Mouse (Mus musculus) midbrain, postnatal 0 days (tissue): Measurements from ENCODE around the gene Gm867. TPM values are rescaled to one million over a fixed set of nuclear protein-coding genes. Genes with fewer than 3 reads are reported as not detected.

Experiments
- ATAC-seq: fragments of 200-750 bp; cut with Nextera tagmentation; 2 replicates; pipeline ENCODE4 v1.8.0; 2017; ENCODE audit warnings: moderate number of reproducible peaks, mild to moderate bottlenecking, moderate TSS enrichment, moderate library complexity; ENCODE audit not compliant: low FRiP score
- DNase-seq: peaks from one replicate; pipeline ENCODE4 v3.0.0-alpha.2; 2015; ENCODE audit warnings: low spot score
- H3K27ac ChIP-seq: fragments of 300-500 bp; sonication (generic); 2 replicates; pipeline ENCODE4 v1.5.1; 2014; ENCODE audit warnings: low read depth, mild to moderate bottlenecking, low read length, mixed read lengths
- H3K27me3 ChIP-seq: fragments of 300-500 bp; sonication (generic); 2 replicates; pipeline ENCODE4 v1.6.1; 2014; ENCODE audit warnings: low read length, control low read depth, mixed read lengths; ENCODE audit not compliant: insufficient read depth
- H3K36me3 ChIP-seq: fragments of 300-500 bp; sonication (generic); 2 replicates; pipeline ENCODE4 v1.6.1; 2014; ENCODE audit warnings: low read length, control low read depth, mixed read lengths; ENCODE audit not compliant: insufficient read depth
- H3K4me1 ChIP-seq: fragments of 300-500 bp; sonication (generic); 2 replicates; pipeline ENCODE4 v1.6.1; 2014; ENCODE audit warnings: mild to moderate bottlenecking, control low read depth, antibody characterized with exemption, low read length, mixed read lengths; ENCODE audit not compliant: insufficient read depth
- H3K4me2 ChIP-seq: fragments of 300-500 bp; sonication (generic); 2 replicates; pipeline ENCODE4 v1.6.1; 2014; ENCODE audit warnings: low read depth, mild to moderate bottlenecking, low read length, mixed read lengths; ENCODE audit not compliant: poor library complexity, severe bottlenecking
- H3K4me3 ChIP-seq: fragments of 300-500 bp; sonication (generic); 2 replicates; pipeline ENCODE4 v1.5.1; 2014; ENCODE audit warnings: low read depth, mild to moderate bottlenecking, low read length, moderate library complexity
- H3K9ac ChIP-seq: fragments of 300-500 bp; sonication (generic); replicated peaks from 2 replicates; pipeline ENCODE4 v1.6.1; 2014; ENCODE audit warnings: mild to moderate bottlenecking, low read length, moderate library complexity, mixed read lengths; ENCODE audit not compliant: poor library complexity, severe bottlenecking
- H3K9me3 ChIP-seq: fragments of 300-500 bp; sonication (generic); 2 replicates; pipeline ENCODE4 v1.6.1; 2016; ENCODE audit warnings: low read length, control low read depth
- CTCF ChIP-seq: IDR thresholded peaks from 2 replicates; pipeline ENCODE4 v1.5.1; 2016; ENCODE audit warnings: antibody characterized with exemption, mild to moderate bottlenecking
- WGBS: fragments of 180-500 bp; shearing (Covaris S2); extraction: QIAGEN DNeasy Blood & Tissue Kit; methylation state at CpG from one replicate; pipeline ENCODE4 v1.1.7; 2014; 5-methylcytosine and 5-hydroxymethylcytosine counted together
- polyA plus RNA-seq: library from polyadenylated mRNA; unstranded; fragments of >200 nt; fragmentation: Nextera tagmentation; extraction: Ambion mirVana; gene quantifications from 2 replicates; pipeline ENCODE4 v1.2.1, GENCODE M21; 2015
- total RNA-seq: library from RNA; depleted of rRNA; stranded (reverse); fragments of >200 nt; gene quantifications from 2 replicates; pipeline ENCODE4 v1.2.3, GENCODE M21; 2014

The Gm867 gene
- total and polyA plus RNA-seq, 2 experiments from 2014 or later = 0.88 to 1.6 TPM

GRCm38 (mm10) chr10:75954381-75954811, 13.9 kb upstream of the Gm867 start, which contains the start of gene Gm5134:
TSS of gene Gm5134 (plus strand) at chr10:75954514.
- no peaks in the 10 kb centered on the region for H3K9me3 ChIP-seq
- 0 out of 2 replicates have a peak, but pooled peaks cover 5% of the 10 kb centered on the region for H3K27me3 ChIP-seq
- H3K4me3 ChIP-seq = no peak within 1 kb of the TSS
- ATAC-seq (no peak), DNase-seq (no peak)
- H3K27ac ChIP-seq = no peak within 1 kb of the TSS
- H3K4me1 ChIP-seq = peaks cover 5% of the 10 kb centered on the region; the same call in 1 of the 2 replicates
- 31% methylated on average over 20 of the region's 20 CpGs for WGBS
- no peaks in the 10 kb centered on the region for H3K36me3 ChIP-seq
- H3K4me2 ChIP-seq = peak within 1 kb of the TSS; percentile 24; the same call in 1 of the 2 replicates
- TF ChIP-seq CTCF = no peak
- H3K9ac ChIP-seq = no peak within 1 kb of the TSS

- DNase-seq (peak; percentile 67), ATAC-seq (no peak)
- no peaks in the 10 kb centered on the region for H3K36me3 ChIP-seq
- peaks cover 5% of the 10 kb centered on the region; the same call in 1 of the 2 replicates for H3K4me1 ChIP-seq
- H3K4me2 ChIP-seq = peak overlapping the region; percentile 73
- H3K27me3 ChIP-seq = 0 out of 2 replicates have a peak, but pooled peaks cover 5% of the 10 kb centered on the region
- no peak overlapping the region for H3K9ac ChIP-seq
- TF ChIP-seq CTCF = peak; percentile 80
- whole genome bisulfite sequencing = 3% methylated on average over 13 of the region's 13 CpGs
- H3K27ac ChIP-seq = no peak overlapping the region
- H3K4me3 ChIP-seq = peak overlapping the region; percentile 29
- H3K9me3 ChIP-seq = no peaks in the 10 kb centered on the region
Observed at GRCm38 (mm10) chr10:75951424-75952050, 11.1 kb upstream of the Gm867 start.

GRCm38 (mm10) chr10:75950791-75951210, 10.3 kb upstream of the Gm867 start:
- peak overlapping the region; percentile 45 for H3K9ac ChIP-seq
- H3K4me1 ChIP-seq = peaks cover 5% of the 10 kb centered on the region; the same call in 1 of the 2 replicates
- no peaks in the 10 kb centered on the region for H3K9me3 ChIP-seq
- no peak for TF ChIP-seq CTCF
- peak overlapping the region; percentile 73 for H3K4me2 ChIP-seq
- H3K4me3 ChIP-seq = peak overlapping the region; percentile 29
- peak; percentile 22 for DNase-seq
- WGBS = 2% methylated on average over 21 of the region's 23 CpGs
- no peaks in the 10 kb centered on the region for H3K36me3 ChIP-seq
- 0 out of 2 replicates have a peak, but pooled peaks have one; percentile 44 for ATAC-seq
- 0 out of 2 replicates have a peak, but pooled peaks cover 5% of the 10 kb centered on the region for H3K27me3 ChIP-seq
- no peak overlapping the region for H3K27ac ChIP-seq

GRCm38 (mm10) chr10:75949053-75950045, 8.9 kb upstream of the Gm867 start:
- 87% methylated on average over 22 of the region's 22 CpGs for whole genome bisulfite sequencing
- Histone ChIP-seq H3K36me3 (no peaks in the 10 kb centered on the region), H3K9ac (no peak overlapping the region), H3K27me3 (0 out of 2 replicates have a peak, but pooled peaks cover 5% of the 10 kb centered on the region), H3K4me3 (no peak overlapping the region), H3K4me1 (peaks cover 5% of the 10 kb centered on the region; the same call in 1 of the 2 replicates), H3K27ac (no peak overlapping the region), H3K4me2 (no peak overlapping the region), H3K9me3 (no peaks in the 10 kb centered on the region)
- TF ChIP-seq CTCF = no peak
- ATAC-seq = no peak
- DNase-seq = no peak

GRCm38 (mm10) chr10:75948079-75948478, 7.6 kb upstream of the Gm867 start:
- H3K4me3 ChIP-seq = no peak overlapping the region
- peaks cover 5% of the 10 kb centered on the region; the same call in 1 of the 2 replicates for H3K4me1 ChIP-seq
- DNase-seq (no peak), ATAC-seq (no peak)
- H3K4me2 ChIP-seq = no peak overlapping the region
- no peak overlapping the region for H3K27ac ChIP-seq
- 72% methylated on average over 5 of the region's 5 CpGs for WGBS
- TF ChIP-seq CTCF = no peak
- no peak overlapping the region for H3K9ac ChIP-seq
- 0 out of 2 replicates have a peak, but pooled peaks cover 3% of the 10 kb centered on the region for H3K27me3 ChIP-seq
- H3K36me3 ChIP-seq = no peaks in the 10 kb centered on the region
- H3K9me3 ChIP-seq = no peaks in the 10 kb centered on the region
